Mouse (Mus musculus) ES-E14 (cell line): ENCODE data around the gene Ankrd34c. TPM values are rescaled to one million over a fixed set of nuclear protein-coding genes. Genes with fewer than 3 reads are reported as not detected.

Source experiments
- DNase-seq: peaks from one replicate; pipeline ENCODE4 v3.0.0-alpha.2; 2013; ENCODE audit warnings: low read depth, low spot score
- H3K27ac ChIP-seq: 2 replicates; pipeline ENCODE4 v1.5.1; 2012; ENCODE audit warnings: low read depth, mild to moderate bottlenecking, low read length, moderate library complexity, mixed read lengths; ENCODE audit not compliant: poor library complexity, insufficient read depth, severe bottlenecking
- H3K36me3 ChIP-seq: 2 replicates; pipeline ENCODE4 v1.6.1; 2012; ENCODE audit warnings: mild to moderate bottlenecking, low read length, moderate library complexity, mixed read lengths; ENCODE audit not compliant: control insufficient read depth, poor library complexity, insufficient read depth, severe bottlenecking
- H3K4me1 ChIP-seq, 2 experiments: fragments of 150-350 bp in 1 of 2; sonication (generic) in 1 of 2; 2 replicates each; pipeline ENCODE4 v1.6.1; 2012; ENCODE audit warnings: low read length in 2 of 2, mild to moderate bottlenecking in 1 of 2, mixed read lengths in 1 of 2; ENCODE audit not compliant: control insufficient read depth in 2 of 2, insufficient read depth in 2 of 2, poor library complexity in 1 of 2
- H3K4me3 ChIP-seq, 2 experiments: fragments of 150-350 bp in 1 of 2; sonication (generic) in 1 of 2; 2 replicates each; pipeline ENCODE4 v1.5.1; 2012; ENCODE audit warnings: low read length in 2 of 2, low read depth in 1 of 2, mild to moderate bottlenecking in 1 of 2, mixed read lengths in 1 of 2; ENCODE audit not compliant: insufficient read depth in 1 of 2, poor library complexity in 1 of 2, severe bottlenecking in 1 of 2
- H3K9ac ChIP-seq: 2 replicates; pipeline ENCODE4 v1.6.1; 2012; ENCODE audit warnings: low read depth, mild to moderate bottlenecking, low read length, mixed read lengths; ENCODE audit not compliant: poor library complexity, insufficient read depth, severe bottlenecking
- H3K9me3 ChIP-seq: fragments of 150-350 bp; sonication (generic); 2 replicates; pipeline ENCODE4 v1.6.1; 2012; ENCODE audit warnings: low read depth, mild to moderate bottlenecking, low read length; ENCODE audit not compliant: control insufficient read depth, insufficient read depth
- CHD2 ChIP-seq: IDR thresholded peaks from 2 replicates; pipeline ENCODE4 v1.6.1; 2014; ENCODE audit warnings: mild to moderate bottlenecking, low read depth, low read length, inconsistent platforms
- HCFC1 ChIP-seq: IDR thresholded peaks from 2 replicates; pipeline ENCODE4 v1.6.1; 2012; ENCODE audit warnings: low read length, inconsistent platforms, borderline replicate concordance; ENCODE audit not compliant: insufficient read depth
- MAFK ChIP-seq: IDR thresholded peaks from 2 replicates; pipeline ENCODE4 v1.6.1; 2014; ENCODE audit warnings: mild to moderate bottlenecking, low read depth, low read length, inconsistent platforms; ENCODE audit not compliant: insufficient read depth
- ZC3H11A ChIP-seq: IDR thresholded peaks from 2 replicates; pipeline ENCODE4 v1.6.1; 2012; ENCODE audit warnings: low read depth, mild to moderate bottlenecking, inconsistent platforms, low read length, borderline replicate concordance
- ZNF384 ChIP-seq: IDR thresholded peaks from 2 replicates; pipeline ENCODE4 v1.6.1; 2012; ENCODE audit warnings: low read depth, low read length, inconsistent platforms
- in situ Hi-C, 2 experiments: fragments of 600-800 bp; cut with MboI; formaldehyde crosslinking; loops; one replicate each; pipeline ENCODE4 v1.15.1; 2025; ENCODE audit warnings: low sequenced_read_pairs in 2 of 2, inconsistent platforms in 1 of 2; ENCODE audit not compliant: unreplicated experiment in 2 of 2
- total RNA-seq: library from RNA; depleted of rRNA; stranded (reverse); fragments of 300-350 nt; gene quantifications from 2 replicates; pipeline ENCODE4 v1.2.3, GENCODE M21; 2012

Ankrd34c gene
- total RNA-seq, 1 experiment = not detected

DNA sequence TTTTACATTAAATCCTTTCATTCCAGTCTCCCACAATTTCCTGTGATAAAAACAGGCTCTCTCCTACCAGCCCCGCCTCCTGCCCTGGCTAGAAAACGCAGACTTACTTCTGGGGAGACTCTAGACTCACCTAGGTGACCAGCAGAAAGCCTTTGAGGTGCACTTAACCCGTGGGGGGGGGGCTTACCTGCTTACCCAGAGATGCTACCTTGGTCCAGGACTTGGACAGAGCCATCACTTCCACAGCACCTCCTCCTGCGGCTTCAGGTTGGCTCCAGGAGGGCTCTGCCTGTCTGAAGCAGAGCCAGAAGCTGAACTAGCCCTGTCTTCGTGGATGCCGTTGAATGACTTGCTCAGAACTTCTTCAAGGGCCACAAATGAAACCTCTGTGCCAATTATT is 387 bp downstream of the Ankrd34c start:
- TF ChIP-seq CHD2 = no peak
- TF ChIP-seq ZNF384 = no peak
- no peak for TF ChIP-seq MAFK
- TF ChIP-seq HCFC1 = no peak
- TF ChIP-seq ZC3H11A = no peak
- no peak overlapping the region for H3K4me3 ChIP-seq
- in situ Hi-C loops = loop anchor here (25.0 kb wide), 1 partner anchor 1649 kb away; no protein-coding TSS in a partner anchor
- no peak for DNase-seq
- no peaks in the 10 kb centered on the region for H3K36me3 ChIP-seq
- H3K9me3 ChIP-seq = no peaks in the 10 kb centered on the region
- H3K9ac ChIP-seq = no peak overlapping the region
- H3K4me1 ChIP-seq = peaks cover 0 to 2% of the 10 kb centered on the region in 2 experiments; a peak in 1 of 4 replicates
- no peak overlapping the region for H3K27ac ChIP-seq

DNA sequence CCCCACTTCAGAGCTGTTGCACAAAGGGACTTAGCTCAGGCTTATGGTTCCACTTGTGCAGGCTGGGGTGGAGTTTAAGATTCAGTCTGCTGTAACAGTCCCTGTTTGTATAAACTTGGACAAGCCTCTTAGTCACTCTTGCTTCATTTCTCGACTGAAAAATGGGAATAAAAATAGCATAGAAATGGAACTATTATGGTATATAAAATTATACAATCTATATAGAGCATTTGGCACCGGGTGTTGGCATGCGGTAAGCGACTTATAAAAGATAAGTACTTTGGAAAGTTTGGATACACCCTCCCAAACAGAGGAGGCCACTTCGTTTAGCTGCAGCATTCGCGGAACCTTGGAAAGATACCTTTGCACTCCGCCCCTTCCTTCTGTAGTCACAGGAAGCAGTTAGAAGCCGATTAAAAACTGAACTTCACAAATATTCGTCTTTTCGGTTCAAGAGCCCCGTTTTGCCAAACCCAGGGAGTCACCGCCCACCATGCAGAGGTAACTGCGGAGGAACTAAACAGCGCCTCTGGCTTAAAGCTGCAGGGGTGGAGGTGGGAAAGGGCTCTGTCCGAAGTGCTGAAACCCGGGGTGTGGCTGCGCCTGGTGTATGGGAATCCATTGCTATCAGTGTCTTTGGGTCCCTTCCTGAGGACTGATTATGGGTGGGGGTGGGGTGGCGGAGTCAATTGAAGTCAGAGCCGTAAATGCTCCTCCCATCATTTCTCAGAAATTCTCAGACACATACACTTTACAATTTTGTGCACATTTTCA is 1.2 kb downstream of the Ankrd34c start:
- Histone ChIP-seq H3K4me1 (peaks cover 0 to 2% of the 10 kb centered on the region in 2 experiments; a peak in 1 of 4 replicates), H3K36me3 (no peaks in the 10 kb centered on the region), H3K9me3 (no peaks in the 10 kb centered on the region), H3K9ac (no peak overlapping the region), H3K27ac (no peak overlapping the region), H3K4me3 (no peak overlapping the region)
- DNase-seq = peak; percentile 74
- TF ChIP-seq HCFC1 (no peak), MAFK (no peak), ZC3H11A (no peak)
- in situ Hi-C loops = loop anchor here (25.0 kb wide), 1 partner anchor 1650 kb away; no protein-coding TSS in a partner anchor

DNA sequence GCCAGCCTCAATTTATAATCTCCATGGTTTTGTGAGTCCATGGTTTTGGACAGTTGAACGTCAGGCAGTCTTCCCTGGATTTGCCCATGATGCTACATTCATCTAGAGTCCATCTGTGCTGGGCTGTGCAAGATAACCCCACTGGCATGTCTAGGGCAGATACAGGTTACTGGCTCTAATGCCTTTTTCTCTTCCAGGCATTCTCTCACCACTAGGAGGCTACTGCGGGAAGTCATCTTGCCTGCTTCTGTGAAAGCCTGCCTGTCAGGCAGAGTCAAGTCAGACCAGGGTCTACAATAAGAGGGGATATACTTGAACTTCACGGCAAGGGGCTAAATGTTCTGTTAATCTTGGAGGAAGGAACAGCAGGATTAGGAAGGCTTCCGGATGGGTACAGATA is 31.4 kb downstream of the Ankrd34c start:
- in situ Hi-C loops = no loop called here
- no peak for DNase-seq
- Histone ChIP-seq H3K36me3 (no peaks in the 10 kb centered on the region), H3K4me1 (no peaks in the 10 kb centered on the region), H3K9me3 (no peaks in the 10 kb centered on the region), H3K4me3 (no peak overlapping the region), H3K27ac (no peak overlapping the region), H3K9ac (no peak overlapping the region)
- TF ChIP-seq MAFK (no peak), ZNF384 (no peak), CHD2 (no peak), HCFC1 (no peak)

DNA sequence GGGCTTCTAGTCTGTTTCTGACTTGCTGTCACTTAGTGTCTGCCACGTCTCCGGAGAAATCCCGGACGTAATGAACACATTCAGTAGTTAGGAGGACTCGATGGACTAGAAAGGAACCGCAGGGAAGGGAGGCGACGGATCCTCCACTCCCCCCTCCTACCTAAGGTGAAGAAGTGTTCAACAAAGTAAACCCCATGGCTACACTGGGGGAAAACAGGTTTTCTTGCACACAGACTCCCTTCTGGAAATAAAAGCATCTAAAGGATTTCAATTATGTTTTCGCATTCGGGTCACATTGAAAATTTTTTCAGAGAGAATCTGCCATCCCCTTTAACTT is 33.1 kb downstream of the Ankrd34c start:
- no peaks in the 10 kb centered on the region for H3K4me1 ChIP-seq
- H3K27ac ChIP-seq = no peak overlapping the region
- DNase-seq = no peak
- no peaks in the 10 kb centered on the region for H3K36me3 ChIP-seq
- in situ Hi-C loops = no loop called here
- TF ChIP-seq HCFC1 = no peak
- TF ChIP-seq ZNF384 = no peak
- no peak for TF ChIP-seq MAFK
- TF ChIP-seq ZC3H11A = no peak
- no peak for TF ChIP-seq CHD2
- H3K4me3 ChIP-seq = peak overlapping the region; percentile 53 to 71
- no peaks in the 10 kb centered on the region for H3K9me3 ChIP-seq
- H3K9ac ChIP-seq = peak overlapping the region; percentile 74; the same call in 1 of the 2 replicates
